Mouse (Mus musculus) urinary bladder, postnatal 25 days (tissue): ENCODE measurements around the gene Rnf214.
"Not testable (repeated sequence)": the region's sequence is repeated elsewhere in the genome, so short reads cannot be mapped to it uniquely, and the experiment has no call there.

Experiments used
- DNase-seq: peaks from one replicate; pipeline ENCODE4 v3.0.0; 2022; ENCODE audit warnings: low spot score

Gene Rnf214

DNA sequence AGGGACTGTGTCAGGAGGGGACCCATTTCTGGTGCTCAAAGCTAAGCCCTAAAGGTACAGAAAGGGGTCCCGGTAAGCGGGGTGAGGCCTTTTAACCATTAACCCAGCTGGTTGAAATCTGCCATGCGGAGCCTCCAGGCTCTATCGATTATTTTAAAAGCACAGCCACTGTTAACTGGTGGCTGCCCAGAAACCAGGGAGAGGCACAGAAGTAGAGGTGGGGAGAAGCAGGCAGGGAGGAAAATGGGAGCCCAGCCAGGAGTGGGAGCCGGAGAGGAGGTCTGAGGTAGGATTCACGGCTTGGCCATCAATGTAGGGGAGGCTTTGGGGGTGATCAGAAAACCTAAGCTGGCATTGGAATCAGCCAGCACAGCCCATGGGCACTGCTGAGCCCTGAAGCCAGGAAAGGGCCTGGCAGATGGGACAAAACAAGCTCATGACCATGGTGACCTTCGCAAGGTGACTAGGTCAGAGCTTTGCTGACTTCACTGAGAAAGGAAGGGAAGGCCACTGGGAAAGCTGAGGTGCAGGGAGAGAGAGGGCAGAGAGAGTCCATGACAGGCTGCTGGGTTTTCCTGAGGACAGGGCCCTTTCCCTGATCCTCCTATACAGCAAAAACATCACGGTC is 56.1 kb downstream of the Rnf214 start:
- no peak for DNase-seq

GRCm38 (mm10) chr9:45849528-45850408 is 56.9 kb downstream of the Rnf214 start:
- no peak for DNase-seq

DNA sequence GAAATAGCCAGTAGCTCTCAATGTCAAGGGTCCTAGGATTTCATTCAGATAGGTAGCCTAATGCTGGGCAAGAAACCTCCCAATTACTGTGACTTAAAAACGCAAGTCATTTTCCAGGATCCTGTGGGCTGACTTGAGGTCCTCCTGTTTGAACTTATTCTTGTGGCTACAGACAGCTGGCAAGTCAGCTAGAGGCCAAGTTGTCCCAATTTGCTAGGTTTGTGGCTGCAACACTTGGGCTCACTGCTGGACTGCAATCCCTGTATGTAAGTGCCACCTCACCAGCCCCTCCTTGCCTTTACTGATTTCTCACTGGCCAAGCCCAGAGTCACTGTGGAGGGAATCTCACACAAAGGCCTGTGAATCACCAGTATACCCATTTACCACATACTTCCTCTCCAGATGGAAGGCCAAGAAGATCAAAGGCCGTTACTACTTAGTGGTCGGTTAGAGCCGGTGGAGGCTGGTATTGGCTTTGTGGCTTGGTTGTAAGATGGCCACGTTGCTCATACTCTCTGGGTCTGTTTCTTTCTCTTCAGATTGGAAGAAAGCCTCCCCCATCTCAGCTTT is 59.7 kb downstream of the Rnf214 start:
- no peak for DNase-seq

DNA sequence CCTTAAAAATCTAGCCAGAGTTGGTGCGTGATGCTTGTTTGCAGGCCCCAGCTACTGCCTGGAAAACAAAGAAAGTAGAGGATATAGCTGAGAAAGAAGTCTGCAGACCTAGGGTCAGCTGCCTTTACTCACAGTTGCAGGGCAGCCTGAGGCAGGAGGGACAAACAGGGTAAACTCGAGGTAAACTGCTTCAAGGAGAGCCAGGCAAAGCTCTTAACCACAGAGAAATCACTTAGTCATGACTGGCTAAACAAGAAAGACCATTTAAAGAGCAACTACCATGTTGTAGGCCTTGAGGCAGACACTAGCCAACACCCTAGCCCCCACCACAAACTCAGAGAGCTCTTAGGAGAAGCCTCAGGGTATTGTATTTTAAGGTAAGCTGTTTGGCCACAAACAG is 60.5 kb downstream of the Rnf214 start:
- DNase-seq, result not testable (repeated sequence)

GRCm38 (mm10) chr9:45845541-45845940 is 61.2 kb downstream of the Rnf214 start:
- no peak for DNase-seq

- DNase-seq, result no peak
Observed at GRCm38 (mm10) chr9:45843780-45844179, 62.9 kb downstream of the Rnf214 start.

DNA sequence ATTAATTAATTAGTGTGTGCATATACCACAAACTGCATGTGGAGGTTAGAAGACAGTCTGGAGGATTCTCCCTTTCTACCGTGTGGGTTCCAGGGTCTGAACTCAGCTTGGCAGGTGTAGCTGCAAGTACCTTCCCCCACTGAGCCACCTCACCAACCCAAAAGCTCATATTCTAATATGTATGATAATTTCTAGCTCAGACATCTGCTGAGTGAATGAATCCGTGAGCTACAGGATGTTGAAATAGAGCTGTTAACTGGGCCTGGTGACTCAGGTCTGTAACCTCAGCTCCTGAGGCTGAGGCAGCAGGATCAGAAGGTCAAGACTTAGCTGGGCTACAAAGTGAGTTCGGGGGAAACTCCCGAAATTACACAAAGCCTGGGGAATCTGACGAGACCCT is 63.7 kb downstream of the Rnf214 start:
- no peak for DNase-seq

DNA sequence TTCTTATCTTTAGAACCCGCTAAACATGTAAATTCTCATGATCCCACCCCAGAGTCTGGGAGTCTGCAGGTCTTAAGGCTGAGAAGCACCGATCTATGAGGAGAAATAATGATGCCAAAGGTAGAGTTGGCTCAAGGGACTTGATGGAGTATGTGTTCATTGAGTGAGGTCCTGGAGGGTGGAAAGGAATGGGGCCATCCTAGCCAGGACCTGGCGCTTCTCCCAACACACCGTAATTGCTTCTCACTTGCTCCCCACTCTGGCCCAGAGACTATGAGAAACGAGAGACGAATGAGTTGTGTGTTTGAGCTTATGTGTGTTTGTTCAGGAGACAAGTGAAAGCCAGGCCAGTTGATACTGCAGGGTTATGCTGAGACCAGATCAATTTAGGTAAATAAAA is 65.3 kb downstream of the Rnf214 start:
- no peak for DNase-seq

- DNase-seq, result no peak
Observed at GRCm38 (mm10) chr9:45840331-45840730, 66.4 kb downstream of the Rnf214 start.

- no peak for DNase-seq
Observed at GRCm38 (mm10) chr9:45839982-45840300, 66.8 kb downstream of the Rnf214 start.

GRCm38 (mm10) chr9:45839139-45839981 is 67.4 kb downstream of the Rnf214 start:
- DNase-seq, result no peak

DNA sequence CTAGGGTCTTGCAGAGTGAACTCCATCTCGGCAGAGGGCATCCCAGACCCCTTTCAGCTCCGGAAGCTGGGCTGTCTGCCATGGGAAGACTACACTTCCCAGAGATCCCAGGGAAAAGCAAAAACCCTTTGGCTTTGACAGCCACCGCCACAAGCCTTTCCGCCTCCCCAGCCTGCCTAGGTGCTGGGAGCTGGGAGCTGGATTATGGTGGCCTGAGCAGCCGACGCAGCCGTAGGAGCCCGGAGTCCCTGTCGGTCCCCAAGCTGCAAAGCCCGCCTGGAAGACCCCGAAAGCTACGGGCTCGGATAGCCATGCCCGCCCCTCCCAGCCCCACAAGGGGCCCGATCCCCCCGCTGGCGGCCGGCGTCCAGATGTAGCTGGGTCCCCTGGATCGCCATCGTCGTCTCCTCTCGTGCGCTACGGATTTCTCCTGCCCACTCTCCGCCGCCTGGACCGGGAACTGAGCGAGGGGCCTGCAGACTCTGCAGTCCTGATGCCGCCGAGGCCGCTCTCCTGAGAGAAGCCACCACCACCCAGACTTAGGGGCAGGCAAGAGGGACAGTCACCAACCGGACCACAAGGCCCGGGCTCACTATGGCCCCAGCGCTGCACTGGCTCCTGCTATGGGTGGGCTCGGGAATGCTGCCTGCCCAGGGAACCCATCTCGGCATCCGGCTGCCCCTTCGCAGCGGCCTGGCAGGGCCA is 68.1 kb downstream of the Rnf214 start, which contains the start of gene Bace1:
Gene Bace1, plus strand, starts transcription at position 147 of the 705 bp plus-strand sequence.
- peak; percentile 54 for DNase-seq

DNA sequence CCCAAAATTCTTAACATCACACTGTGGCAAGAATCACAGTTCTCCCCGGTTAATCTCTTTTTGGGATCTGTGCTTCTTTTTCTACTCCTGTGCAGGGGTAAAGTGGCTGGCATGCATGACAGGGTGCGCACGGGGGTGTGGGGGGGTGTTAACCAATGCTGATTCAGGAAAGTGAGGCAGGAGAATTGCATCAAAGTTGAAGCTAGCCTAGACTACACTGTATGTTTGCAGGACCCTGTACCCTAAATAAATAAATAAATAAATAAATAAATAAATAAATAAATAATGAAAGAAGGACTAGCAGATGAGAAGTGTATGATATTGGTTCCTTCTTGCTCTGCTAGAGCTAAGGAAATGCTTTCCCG is 68.7 kb downstream of the Rnf214 start:
- no peak for DNase-seq

DNA sequence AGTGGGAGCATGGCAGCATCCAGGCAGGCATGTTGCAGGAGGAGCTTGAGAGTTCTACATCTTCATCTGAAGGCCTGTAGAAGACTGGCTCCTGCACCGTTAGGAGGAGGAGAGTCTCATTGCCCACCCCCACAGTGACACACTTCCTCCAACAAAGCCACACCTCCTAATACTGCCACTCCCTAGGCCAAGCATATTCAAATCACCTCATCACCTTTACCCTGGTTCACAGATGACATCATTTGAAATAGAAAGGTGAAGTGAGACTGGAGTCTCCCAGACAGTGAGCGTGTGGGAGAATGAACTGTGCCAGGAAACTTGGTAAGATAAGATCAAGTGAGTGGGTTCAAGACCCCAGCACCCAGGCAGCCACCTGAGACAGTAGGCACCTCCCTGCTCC is 73.2 kb downstream of the Rnf214 start:
- no peak for DNase-seq

DNA sequence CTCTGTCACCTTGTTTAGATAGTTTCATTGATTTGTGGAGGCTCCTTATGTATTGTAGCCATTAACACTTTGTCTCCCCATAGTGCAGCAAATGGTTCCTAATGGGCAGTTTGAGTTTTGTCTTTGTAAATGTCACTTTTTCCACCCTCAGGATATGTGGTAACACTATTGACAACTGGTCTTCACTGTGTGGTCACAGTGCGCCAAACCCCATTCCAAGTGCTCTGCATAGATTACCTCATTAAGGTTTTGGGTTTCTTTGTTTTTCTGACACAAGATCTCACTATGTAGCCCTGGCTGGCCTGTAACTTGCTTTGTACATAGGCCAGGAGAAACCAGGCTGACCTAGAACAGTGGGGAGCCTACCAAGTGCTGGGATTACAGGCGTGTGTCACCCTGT is 73.8 kb downstream of the Rnf214 start:
- no peak for DNase-seq

- DNase-seq, result peak; percentile 40
Observed at GRCm38 (mm10) chr9:45829107-45829506, 77.6 kb downstream of the Rnf214 start.

DNA sequence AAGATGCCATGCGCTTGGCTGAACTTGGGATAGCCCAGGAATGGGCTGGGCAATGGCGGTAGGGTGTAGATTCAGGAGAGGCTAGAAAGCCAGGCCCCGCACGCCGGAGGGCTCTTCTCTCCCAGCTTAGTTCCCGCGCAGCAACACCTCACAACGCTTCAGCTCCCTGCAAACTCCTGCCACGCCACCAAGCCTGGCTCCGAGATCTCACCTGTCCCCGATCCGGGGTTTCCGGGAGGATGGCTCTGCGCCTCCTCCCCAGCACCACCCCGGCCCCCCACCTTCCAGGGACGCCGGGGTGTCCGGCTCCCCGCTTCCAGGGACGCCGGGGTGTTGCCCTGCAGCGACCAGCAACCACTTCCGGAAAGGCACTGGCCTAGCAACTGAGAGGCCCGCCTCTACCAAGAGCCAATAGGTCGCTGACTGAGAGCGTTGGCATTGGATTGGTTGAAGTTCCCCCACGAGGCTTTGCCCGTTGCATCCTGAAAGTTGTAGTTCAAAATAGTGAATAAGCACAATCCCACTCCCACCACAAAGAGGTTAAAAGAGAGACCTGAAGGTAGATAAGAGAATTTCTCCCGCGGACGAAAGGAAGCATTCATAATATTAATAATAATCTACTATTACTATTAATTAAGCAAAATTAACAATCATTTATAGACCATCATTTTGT is 78.3 kb downstream of the Rnf214 start, which contains the start of gene Cep164:
Gene Cep164, minus strand, starts transcription at position 401 of the 673 bp plus-strand sequence.
- DNase-seq, result peak; percentile 67

GRCm38 (mm10) chr9:45827663-45828290 is 78.9 kb downstream of the Rnf214 start:
- peak; percentile 48 for DNase-seq

DNA sequence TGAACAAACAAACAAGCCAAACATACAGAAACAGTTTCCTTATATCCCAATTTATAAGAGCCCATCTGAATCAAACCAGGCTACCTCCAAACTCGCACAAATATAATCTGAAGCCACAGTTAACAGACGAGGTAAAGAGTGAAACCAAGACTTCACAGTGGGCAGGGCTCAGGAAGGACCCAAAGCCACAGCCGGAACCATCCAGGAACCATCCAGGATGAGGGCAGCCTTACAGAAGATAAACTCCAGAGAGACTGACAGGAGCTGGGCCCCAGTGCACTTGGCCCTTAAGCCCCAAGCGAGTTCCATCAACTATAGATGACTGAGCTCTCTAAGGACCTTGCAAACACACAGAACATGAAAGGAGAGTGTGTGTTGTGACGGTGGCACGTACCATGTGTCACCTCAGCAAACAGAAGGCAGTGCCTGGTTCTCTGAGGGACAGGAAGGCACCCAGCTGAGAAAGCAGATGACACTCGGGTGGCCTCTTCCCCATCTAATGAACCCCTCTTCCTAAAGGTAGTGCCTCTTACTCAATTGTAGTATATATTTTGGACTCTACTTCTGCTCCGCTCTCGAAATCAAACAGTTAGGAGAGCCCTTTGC is 88.2 kb downstream of the Rnf214 start:
- DNase-seq, result no peak

DNA sequence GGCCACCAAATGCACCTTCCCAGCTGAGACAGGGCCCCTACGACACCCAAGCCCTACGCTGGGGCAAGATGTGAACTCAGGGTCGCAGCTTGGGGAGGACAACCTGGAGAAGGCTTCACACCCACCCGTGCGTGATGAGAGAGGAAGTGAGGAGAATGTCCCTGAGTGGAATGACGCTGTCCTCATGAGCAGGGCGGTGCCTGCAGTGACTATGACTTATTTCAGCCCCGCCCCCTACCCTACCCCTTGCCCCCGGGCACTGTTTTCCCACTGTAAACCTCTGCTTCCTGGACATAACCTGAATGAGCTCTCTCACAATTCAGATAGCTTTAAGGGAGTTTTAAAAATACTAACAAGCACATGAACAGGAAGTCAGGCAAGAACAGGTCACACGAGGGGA is 91.2 kb downstream of the Rnf214 start:
- no peak for DNase-seq
